Mouse (Mus musculus): ENCODE data around the gene Eif2b5. TPM values are rescaled to one million over a fixed set of nuclear protein-coding genes. Genes with fewer than 3 reads are reported as not detected.

Eif2b5 gene
- polyA plus RNA-seq, 1 experiment from 2014 or later: 103 TPM

- Histone ChIP-seq H3K4me1 (replicated peaks) (peaks cover 25% of the 10 kb centered on the region), H3K4me3 (no peak overlapping the region), H3K36me3 (peaks cover 66% of the 10 kb centered on the region), H3K27me3 (no peaks in the 10 kb centered on the region), H3K4me2 (no peak overlapping the region), H3K27ac (replicated peaks) (no peak overlapping the region), H3K9ac (no peak overlapping the region), H3K9me3 (no peaks in the 10 kb centered on the region)
- ATAC-seq (ENCODE audit: low read depth): no peak
- WGBS: 93% methylated on average over 10 of the region's 10 CpGs
Measured at GRCm38 (mm10) chr16:20545696-20546095, 47.1 kb downstream of the Eif2b5 start.

GRCm38 (mm10) chr16:20547423-20547822 lies 48.8 kb downstream of the Eif2b5 start:
- Histone ChIP-seq H3K4me1 (replicated peaks) (peaks cover 25% of the 10 kb centered on the region), H3K9ac (peak overlapping the region; percentile 61), H3K4me2 (peak overlapping the region; percentile 93), H3K9me3 (no peaks in the 10 kb centered on the region), H3K27me3 (no peaks in the 10 kb centered on the region), H3K27ac (replicated peaks) (0 out of 2 replicates have a peak overlapping the region, but pooled peaks have one; percentile 2), H3K4me3 (peak overlapping the region; percentile 93), H3K36me3 (peaks cover 65% of the 10 kb centered on the region)
- ATAC-seq (ENCODE audit: low read depth): no peak
- WGBS: 65% methylated on average over 5 of the region's 5 CpGs

GRCm38 (mm10) chr16:20548096-20548948 lies 49.7 kb downstream of the Eif2b5 start, which contains the start of gene Abcf3:
Abcf3 (plus strand) TSS chr16:20548577.
- WGBS: under 1% methylated on average over 56 of the region's 56 CpGs
- Histone ChIP-seq H3K36me3 (peaks cover 67% of the 10 kb centered on the region), H3K9me3 (no peaks in the 10 kb centered on the region), H3K4me1 (replicated peaks) (peaks cover 25% of the 10 kb centered on the region), H3K27ac (replicated peaks) (peak within 1 kb of the TSS; percentile 33; the same call in 1 of the 2 replicates), H3K9ac (peak within 1 kb of the TSS; percentile 89), H3K4me3 (peak within 1 kb of the TSS; percentile 93), H3K4me2 (peak within 1 kb of the TSS; percentile 93), H3K27me3 (no peaks in the 10 kb centered on the region)
- peak; percentile 99 for ATAC-seq (ENCODE audit: low read depth)

- Histone ChIP-seq H3K4me2 (peak overlapping the region; percentile 93), H3K4me3 (peak overlapping the region; percentile 93), H3K36me3 (peaks cover 67% of the 10 kb centered on the region), H3K27me3 (no peaks in the 10 kb centered on the region), H3K4me1 (replicated peaks) (peaks cover 25% of the 10 kb centered on the region), H3K9ac (peak overlapping the region; percentile 89), H3K9me3 (no peaks in the 10 kb centered on the region), H3K27ac (replicated peaks) (0 out of 2 replicates have a peak overlapping the region, but pooled peaks have one; percentile 33)
- 42% methylated on average over 9 of the region's 9 CpGs for WGBS
- no peak for ATAC-seq (ENCODE audit: low read depth)
Measured at GRCm38 (mm10) chr16:20549161-20549560, 50.5 kb downstream of the Eif2b5 start.

GRCm38 (mm10) chr16:20551691-20552090 lies 53.1 kb downstream of the Eif2b5 start:
- ATAC-seq (ENCODE audit: low read depth): no peak
- H3K9me3 ChIP-seq: no peaks in the 10 kb centered on the region
- H3K4me3 ChIP-seq: no peak overlapping the region
- no peaks in the 10 kb centered on the region for H3K27me3 ChIP-seq
- H3K4me2 ChIP-seq: no peak overlapping the region
- 94% methylated on average over 5 of the region's 5 CpGs for WGBS
- H3K9ac ChIP-seq: no peak overlapping the region
- no peak overlapping the region for H3K27ac ChIP-seq (replicated peaks)
- peaks cover 64% of the 10 kb centered on the region for H3K36me3 ChIP-seq
- peaks cover 25% of the 10 kb centered on the region for H3K4me1 ChIP-seq (replicated peaks)

- H3K36me3 ChIP-seq: peaks cover 70% of the 10 kb centered on the region
- H3K4me1 ChIP-seq (replicated peaks): peaks cover 19% of the 10 kb centered on the region
- WGBS: 97% methylated on average over 1 of the region's 1 CpGs
- no peak overlapping the region for H3K4me2 ChIP-seq
- no peak overlapping the region for H3K27ac ChIP-seq (replicated peaks)
- no peak for ATAC-seq (ENCODE audit: low read depth)
- no peaks in the 10 kb centered on the region for H3K9me3 ChIP-seq
- no peak overlapping the region for H3K9ac ChIP-seq
- no peak overlapping the region for H3K4me3 ChIP-seq
- no peaks in the 10 kb centered on the region for H3K27me3 ChIP-seq
Measured at GRCm38 (mm10) chr16:20552594-20552993, 54.0 kb downstream of the Eif2b5 start.

GRCm38 (mm10) chr16:20555000-20555399 lies 56.4 kb downstream of the Eif2b5 start:
- Histone ChIP-seq H3K36me3 (peaks cover 88% of the 10 kb centered on the region), H3K9me3 (no peaks in the 10 kb centered on the region), H3K4me3 (no peak overlapping the region), H3K4me1 (replicated peaks) (peaks cover 3% of the 10 kb centered on the region), H3K27ac (replicated peaks) (no peak overlapping the region), H3K4me2 (no peak overlapping the region), H3K9ac (no peak overlapping the region), H3K27me3 (no peaks in the 10 kb centered on the region)
- WGBS: 94% methylated on average over 6 of the region's 6 CpGs
- ATAC-seq (ENCODE audit: low read depth): no peak

GRCm38 (mm10) chr16:20557381-20557780 lies 58.8 kb downstream of the Eif2b5 start:
- 71% methylated on average over 7 of the region's 7 CpGs for WGBS
- H3K27ac ChIP-seq (replicated peaks): no peak overlapping the region
- no peaks in the 10 kb centered on the region for H3K27me3 ChIP-seq
- peaks cover 89% of the 10 kb centered on the region for H3K36me3 ChIP-seq
- ATAC-seq (ENCODE audit: low read depth): no peak
- H3K4me1 ChIP-seq (replicated peaks): no peaks in the 10 kb centered on the region
- no peaks in the 10 kb centered on the region for H3K9me3 ChIP-seq
- no peak overlapping the region for H3K4me2 ChIP-seq
- no peak overlapping the region for H3K9ac ChIP-seq
- H3K4me3 ChIP-seq: no peak overlapping the region

Other genes starting within 250 kb of the Eif2b5 start
- 77.5 and 85.7 TPM in 2 replicates for gene Parl, start 196.4 kb upstream of the Eif2b5 start, polyA plus RNA-seq (2015; fragmentation: Nextera tagmentation; extraction: Ambion mirVana)
- not detected in 2 replicates for gene Cyp2ab1, start 173.4 kb upstream of the Eif2b5 start, polyA plus RNA-seq (2015; fragmentation: Nextera tagmentation; extraction: Ambion mirVana)
- 120 and 123 TPM in 2 replicates for gene Abcc5, start 72.4 kb upstream of the Eif2b5 start, polyA plus RNA-seq (2015; fragmentation: Nextera tagmentation; extraction: Ambion mirVana)
- 48.5 and 55.4 TPM in 2 replicates for gene Dvl3, start 18.2 kb downstream of the Eif2b5 start, polyA plus RNA-seq (2015; fragmentation: Nextera tagmentation; extraction: Ambion mirVana)
- 1,020 and 1,063 TPM in 2 replicates for gene Ap2m1, start 36.7 kb downstream of the Eif2b5 start, polyA plus RNA-seq (2015; fragmentation: Nextera tagmentation; extraction: Ambion mirVana)
- gene Abcf3, start 49.8 kb downstream of the Eif2b5 start, polyA plus RNA-seq (2015; fragmentation: Nextera tagmentation; extraction: Ambion mirVana): 72.2 and 81.5 TPM in 2 replicates
- 23.8 and 27.0 TPM in 2 replicates for gene Vwa5b2, start 90.7 kb downstream of the Eif2b5 start, polyA plus RNA-seq (2015; fragmentation: Nextera tagmentation; extraction: Ambion mirVana)
- gene Eef1akmt4, start 112.8 kb downstream of the Eif2b5 start, polyA plus RNA-seq (2015; fragmentation: Nextera tagmentation; extraction: Ambion mirVana): 15.0 and 16.2 TPM in 2 replicates
- 1.4 TPM in 1 of 2 replicates, not detected in the other for gene Gm49333, start 112.8 kb downstream of the Eif2b5 start, polyA plus RNA-seq (2015; fragmentation: Nextera tagmentation; extraction: Ambion mirVana)
- 43.2 and 44.8 TPM in 2 replicates for gene Alg3, start 112.9 kb downstream of the Eif2b5 start, polyA plus RNA-seq (2015; fragmentation: Nextera tagmentation; extraction: Ambion mirVana)
- gene Camk2n2, start 122.5 kb downstream of the Eif2b5 start, polyA plus RNA-seq (2015; fragmentation: Nextera tagmentation; extraction: Ambion mirVana): 20.8 and 23.7 TPM in 2 replicates
- 12.2 and 12.8 TPM in 2 replicates for gene Ece2, start 131.0 kb downstream of the Eif2b5 start, polyA plus RNA-seq (2015; fragmentation: Nextera tagmentation; extraction: Ambion mirVana)
- 352 and 361 TPM in 2 replicates for gene Psmd2, start 152.8 kb downstream of the Eif2b5 start, polyA plus RNA-seq (2015; fragmentation: Nextera tagmentation; extraction: Ambion mirVana)
- gene Eif4g1, start 169.5 kb downstream of the Eif2b5 start, polyA plus RNA-seq (2015; fragmentation: Nextera tagmentation; extraction: Ambion mirVana): 141 and 144 TPM in 2 replicates
- 26.3 and 27.8 TPM in 2 replicates for gene Fam131a, start 194.4 kb downstream of the Eif2b5 start, polyA plus RNA-seq (2015; fragmentation: Nextera tagmentation; extraction: Ambion mirVana)
- gene Polr2h, start 218.8 kb downstream of the Eif2b5 start, polyA plus RNA-seq (2015; fragmentation: Nextera tagmentation; extraction: Ambion mirVana): 89.9 and 92.3 TPM in 2 replicates
- 30.8 and 31.4 TPM in 2 replicates for gene Clcn2, start 218.9 kb downstream of the Eif2b5 start, polyA plus RNA-seq (2015; fragmentation: Nextera tagmentation; extraction: Ambion mirVana)
- 5.8 and 6.9 TPM in 2 replicates for gene Chrd, start 234.3 kb downstream of the Eif2b5 start, polyA plus RNA-seq (2015; fragmentation: Nextera tagmentation; extraction: Ambion mirVana)
- 0.99 and 1.5 TPM in 2 replicates for gene Thpo, start 235.7 kb downstream of the Eif2b5 start, polyA plus RNA-seq (2015; fragmentation: Nextera tagmentation; extraction: Ambion mirVana)

All from neural tube, embryonic 13.5 days (tissue).